Mouse (Mus musculus) MEL (cell line): ENCODE data around the gene D030056L22Rik. TPM values are rescaled to one million over a fixed set of nuclear protein-coding genes. Genes with fewer than 3 reads are reported as not detected.

Experiments used
- DNase-seq: peaks from one replicate; pipeline ENCODE4 v3.0.0; 2011; ENCODE audit warnings: low read depth, low spot score
- H3K27ac ChIP-seq: 2 replicates; pipeline ENCODE4 v1.5.1; 2012; ENCODE audit warnings: low read depth, mild to moderate bottlenecking, control low read depth, low read length, moderate library complexity; ENCODE audit not compliant: control insufficient read depth
- H3K27me3 ChIP-seq, 2 experiments: fragments of 150-350 bp in 1 of 2; sonication (generic) in 1 of 2; 2 replicates each; pipeline ENCODE4 v1.6.1; 2012; ENCODE audit warnings: low read length in 2 of 2, mild to moderate bottlenecking in 2 of 2, improper control_type of control experiment in 1 of 2, moderate library complexity in 1 of 2; ENCODE audit not compliant: insufficient read depth in 2 of 2, control insufficient read depth in 1 of 2
- H3K36me3 ChIP-seq, 2 experiments: 2 replicates each; pipeline ENCODE4 v1.6.1; 2012 to 2014; ENCODE audit warnings: low read length in 2 of 2, improper control_type of control experiment in 1 of 2, inconsistent platforms in 1 of 2, mild to moderate bottlenecking in 1 of 2; ENCODE audit not compliant: insufficient read depth in 2 of 2, control insufficient read depth in 1 of 2
- H3K4me1 ChIP-seq, 2 experiments: fragments of 150-350 bp in 1 of 2; sonication (generic) in 1 of 2; 2 replicates each; pipeline ENCODE4 v1.6.1; 2012; ENCODE audit warnings: low read length in 2 of 2, improper control_type of control experiment in 1 of 2, mild to moderate bottlenecking in 1 of 2; ENCODE audit not compliant: insufficient read depth in 2 of 2, control insufficient read depth in 1 of 2
- H3K4me3 ChIP-seq, 2 experiments: fragments of 150-350 bp in 1 of 2; sonication (generic) in 1 of 2; 2 replicates each; pipeline ENCODE4 v1.5.1; 2012; ENCODE audit warnings: low read depth in 2 of 2, low read length in 2 of 2, mild to moderate bottlenecking in 2 of 2, moderate library complexity in 2 of 2, control low read depth in 1 of 2, improper control_type of control experiment in 1 of 2; ENCODE audit not compliant: control insufficient read depth in 1 of 2, insufficient read depth in 1 of 2
- H3K79me2 ChIP-seq: 2 replicates; pipeline ENCODE4 v1.6.1; 2012; ENCODE audit warnings: mild to moderate bottlenecking, low read length, moderate library complexity; ENCODE audit not compliant: control insufficient read depth, poor library complexity, insufficient read depth
- H3K9ac ChIP-seq: 2 replicates; pipeline ENCODE4 v1.6.1; 2012; ENCODE audit warnings: low read depth, mild to moderate bottlenecking, control low read depth, low read length, moderate library complexity; ENCODE audit not compliant: control insufficient read depth, poor library complexity, severe bottlenecking
- H3K9me3 ChIP-seq: fragments of 150-350 bp; sonication (generic); replicated peaks from 2 replicates; pipeline ENCODE4 v1.6.1; 2012; ENCODE audit warnings: mild to moderate bottlenecking, low read length, improper control_type of control experiment, moderate library complexity; ENCODE audit not compliant: insufficient read depth
- CHD1 ChIP-seq: IDR thresholded peaks from 2 replicates; pipeline ENCODE4 v1.6.1; 2012; ENCODE audit warnings: low read depth, mild to moderate bottlenecking, inconsistent platforms, low read length, improper control_type of control experiment
- CTCF ChIP-seq, 3 experiments: IDR thresholded peaks in 2 of 3; conservative IDR thresholded peaks in 1 of 3; 2 replicates each; pipeline ENCODE4 v1.5.1; 2011 to 2012; ENCODE audit warnings: low read length in 3 of 3, low read depth in 2 of 3, mild to moderate bottlenecking in 2 of 3, improper control_type of control experiment in 1 of 3, inconsistent platforms in 1 of 3, mixed read lengths in 1 of 3, moderate library complexity in 1 of 3; ENCODE audit not compliant: control insufficient read depth in 1 of 3, insufficient read depth in 1 of 3, poor library complexity in 1 of 3, severe bottlenecking in 1 of 3
- ETS1 ChIP-seq: IDR thresholded peaks from 2 replicates; pipeline ENCODE4 v1.6.1; 2012; ENCODE audit warnings: low read depth, mild to moderate bottlenecking, inconsistent platforms, low read length, improper control_type of control experiment, moderate library complexity
- GABPA ChIP-seq: IDR thresholded peaks from 2 replicates; pipeline ENCODE4 v1.6.1; 2012; ENCODE audit warnings: low read depth, mild to moderate bottlenecking, inconsistent platforms, low read length, improper control_type of control experiment, moderate library complexity
- HCFC1 ChIP-seq: IDR thresholded peaks from 2 replicates; pipeline ENCODE4 v1.6.1; 2012; ENCODE audit warnings: low read depth, mild to moderate bottlenecking, inconsistent platforms, low read length, improper control_type of control experiment, moderate library complexity
- MAFK ChIP-seq: IDR thresholded peaks from 2 replicates; pipeline ENCODE4 v1.6.1; 2011; ENCODE audit warnings: low read depth, mild to moderate bottlenecking, low read length, improper control_type of control experiment, borderline replicate concordance
- MEF2A ChIP-seq: IDR thresholded peaks from 2 replicates; pipeline ENCODE4 v1.6.1; 2014; ENCODE audit warnings: low read depth, mild to moderate bottlenecking, inconsistent platforms, low read length, improper control_type of control experiment; ENCODE audit not compliant: poor library complexity, insufficient replicate concordance, severe bottlenecking; ENCODE audit errors: extremely low read depth
- MYC ChIP-seq: IDR thresholded peaks from 2 replicates; pipeline ENCODE4 v1.6.1; 2011; ENCODE audit warnings: low read depth, mild to moderate bottlenecking, low read length, improper control_type of control experiment, moderate library complexity
- SMC3 ChIP-seq: IDR thresholded peaks from 2 replicates; pipeline ENCODE4 v1.6.1; 2011; ENCODE audit warnings: low read depth, low read length, improper control_type of control experiment
- TCF12 ChIP-seq: IDR thresholded peaks from 2 replicates; pipeline ENCODE4 v1.6.1; 2014; ENCODE audit warnings: low read depth, mild to moderate bottlenecking, inconsistent platforms, low read length, improper control_type of control experiment, moderate library complexity
- USF1 ChIP-seq: IDR thresholded peaks from 2 replicates; pipeline ENCODE4 v1.6.1; 2014; ENCODE audit warnings: low read depth, mild to moderate bottlenecking, inconsistent platforms, low read length, improper control_type of control experiment, moderate library complexity
- USF2 ChIP-seq, 2 experiments: IDR thresholded peaks; 2 replicates each; pipeline ENCODE4 v1.6.1; 2011 to 2012; ENCODE audit warnings: improper control_type of control experiment in 2 of 2, low read length in 2 of 2, borderline replicate concordance in 1 of 2, inconsistent platforms in 1 of 2, low read depth in 1 of 2, mild to moderate bottlenecking in 1 of 2; ENCODE audit not compliant: insufficient read depth in 1 of 2
- ZC3H11A ChIP-seq: IDR thresholded peaks from 2 replicates; pipeline ENCODE4 v1.6.1; 2012; ENCODE audit warnings: low read depth, mild to moderate bottlenecking, inconsistent platforms, low read length, improper control_type of control experiment
- ZKSCAN1 ChIP-seq: IDR thresholded peaks from 2 replicates; pipeline ENCODE4 v1.6.1; 2012; ENCODE audit warnings: low read depth, mild to moderate bottlenecking, inconsistent platforms, low read length, improper control_type of control experiment, moderate library complexity
- ZNF384 ChIP-seq: IDR thresholded peaks from 2 replicates; pipeline ENCODE4 v1.6.1; 2012; ENCODE audit warnings: low read depth, mild to moderate bottlenecking, inconsistent platforms, low read length, improper control_type of control experiment
- polyA plus RNA-seq, 2 experiments: library from polyadenylated mRNA; stranded (reverse) in 1 of 2; unstranded in 1 of 2; fragments of >175 nt in 1 of 2; fragments of >200 nt in 1 of 2; gene quantifications; 2 replicates each; pipeline versions ENCODE4 v1.2.1 to v1.2.4; 2012; ENCODE audit warnings: low replicate concordance in 2 of 2, low read depth in 1 of 2; ENCODE audit not compliant: insufficient read length in 2 of 2, insufficient read depth in 1 of 2, missing spikeins in 1 of 2
- total RNA-seq: library from RNA; depleted of rRNA; stranded (reverse); fragments of 300-350 nt; gene quantifications from 2 replicates; pipeline ENCODE4 v1.2.3, GENCODE M21; 2012

Gene D030056L22Rik
- total and polyA plus RNA-seq, 3 experiments: 27.0 to 29.0 TPM; not detected in 1

- H3K36me3 ChIP-seq: peaks cover 8 to 38% of the 10 kb centered on the region in 2 experiments
- no peak overlapping the region for H3K9ac ChIP-seq
- DNase-seq: no peak
- peaks cover 14 to 16% of the 10 kb centered on the region in 2 experiments for H3K4me1 ChIP-seq
- peaks cover 4% of the 10 kb centered on the region; the same call in 1 of the 2 replicates for H3K79me2 ChIP-seq
- no peaks in the 10 kb centered on the region for H3K27me3 ChIP-seq
- H3K9me3 ChIP-seq: no peaks in the 10 kb centered on the region
- H3K27ac ChIP-seq: peak overlapping the region; percentile 17; the same call in 1 of the 2 replicates
- H3K4me3 ChIP-seq: no peak overlapping the region
- TF ChIP-seq ZC3H11A (no peak), GABPA (no peak), MEF2A (no peak), ZKSCAN1 (no peak), ETS1 (no peak), HCFC1 (no peak), CHD1 (no peak), USF2 (IDR thresholded peaks at IDR 0.05; ENCODE audit: borderline replicate concordance in 1 of 2, insufficient read depth in 1 of 2, low read depth in 1 of 2, low read length in 2 of 2) (no peak)
Observed at GRCm38 (mm10) chr19:18692768-18693167, 20.2 kb upstream of the D030056L22Rik start.

- H3K9ac ChIP-seq: no peak overlapping the region
- peaks cover 14 to 16% of the 10 kb centered on the region in 2 experiments for H3K4me1 ChIP-seq
- no peaks in the 10 kb centered on the region; the same call in 1 of the 2 replicates for H3K79me2 ChIP-seq
- peaks cover 14 to 38% of the 10 kb centered on the region in 2 experiments for H3K36me3 ChIP-seq
- no peaks in the 10 kb centered on the region for H3K27me3 ChIP-seq
- H3K4me3 ChIP-seq: no peak overlapping the region
- no peak for DNase-seq
- H3K9me3 ChIP-seq: no peaks in the 10 kb centered on the region
- H3K27ac ChIP-seq: no peak overlapping the region
- TF ChIP-seq CTCF (IDR thresholded peaks at IDR 0.05 in 2 of 3, conservative IDR thresholded peaks at IDR 0.05 in 1 of 3; ENCODE audit: control insufficient read depth in 1 of 3, insufficient read depth in 1 of 3, low read depth in 2 of 3, low read length in 3 of 3, poor library complexity in 1 of 3, severe bottlenecking in 1 of 3) (no peak), MYC (no peak), USF1 (no peak), ZNF384 (no peak), SMC3 (no peak), TCF12 (no peak), MAFK (no peak), USF2 (IDR thresholded peaks at IDR 0.05; ENCODE audit: borderline replicate concordance in 1 of 2, insufficient read depth in 1 of 2, low read depth in 1 of 2, low read length in 2 of 2) (no peak), ETS1 (no peak)
Observed at GRCm38 (mm10) chr19:18695116-18695515, 17.9 kb upstream of the D030056L22Rik start.
